Mouse (Mus musculus): Measurements from ENCODE around the gene 4833439L19Rik.
"Not testable (repeated sequence)": the region's sequence is repeated elsewhere in the genome, so short reads cannot be mapped to it uniquely, and the experiment has no call there.

Gene 4833439L19Rik

GRCm38 (mm10) chr13:54565201-54565581 is at the start of gene 4833439L19Rik:
Gene 4833439L19Rik, minus strand, starts transcription at chr13:54565435.
- peak; percentile 83 to 88 for DNase-seq (ENCODE audit: low spot score in 2 of 2)

- not testable (repeated sequence) for DNase-seq (ENCODE audit: low spot score in 2 of 2)
Measured at GRCm38 (mm10) chr13:54613141-54613540, 47.9 kb upstream of the 4833439L19Rik start.

DNA sequence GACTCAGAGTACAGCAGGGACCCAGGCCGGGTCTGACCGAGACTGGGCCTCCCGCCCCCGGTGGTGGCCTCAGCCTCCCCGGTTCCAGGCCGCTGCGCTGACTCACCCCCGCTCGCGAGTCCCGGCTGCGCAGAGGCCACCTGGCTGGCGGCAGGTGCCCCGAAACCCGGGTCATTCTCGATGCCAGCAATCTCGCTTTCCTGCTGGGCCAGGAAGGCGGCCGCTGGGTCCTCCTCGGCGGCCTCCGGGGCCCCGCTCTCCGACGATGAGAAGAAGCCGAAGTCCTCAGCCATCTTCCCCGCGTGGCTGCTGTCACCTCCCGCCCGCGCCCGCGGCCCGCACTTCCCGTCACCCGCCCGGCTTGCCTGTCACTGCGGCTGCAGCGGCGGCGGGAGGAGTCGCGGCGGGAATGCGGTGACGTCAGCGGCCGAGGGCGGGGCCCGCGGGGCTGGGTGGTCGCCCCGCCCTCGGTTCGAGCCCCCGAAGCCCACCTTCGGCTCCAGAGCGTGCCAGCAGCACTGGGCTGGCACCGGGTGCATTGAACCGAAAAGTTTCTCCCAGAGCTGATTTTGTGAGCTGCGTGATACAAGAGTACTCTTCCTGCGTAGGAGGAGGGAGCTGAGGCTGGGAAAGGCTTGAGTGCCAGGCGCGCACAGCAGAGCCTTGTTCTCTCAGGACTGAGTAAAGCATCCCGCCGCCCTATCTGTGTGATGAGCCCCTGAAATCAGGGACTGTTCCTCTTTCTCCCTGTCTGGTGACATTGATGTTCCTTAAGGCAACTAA is 45.9 kb upstream of the 4833439L19Rik start, which contains the start of gene Cltb:
Gene Cltb, minus strand, starts transcription at position 373 of the 783 bp plus-strand sequence.
- peak; percentile 79 to 89 for DNase-seq (ENCODE audit: low spot score in 2 of 2)

DNA sequence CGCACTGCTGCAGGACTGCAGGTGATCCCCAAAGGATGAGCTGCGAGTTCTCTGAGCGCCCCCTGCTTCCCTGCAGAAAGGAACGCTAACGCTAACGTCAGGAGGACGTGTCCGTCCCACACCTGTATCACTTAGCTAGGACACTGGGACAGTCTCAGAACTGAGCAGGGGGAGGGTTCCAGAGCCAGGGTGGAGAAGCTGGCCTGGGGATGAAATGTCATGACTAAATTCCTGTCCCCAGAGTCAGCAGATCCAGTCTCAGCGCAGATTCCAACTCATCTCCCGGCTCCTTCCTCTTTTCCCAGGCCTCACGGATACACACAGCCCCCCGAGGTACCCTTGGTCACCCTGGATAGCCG is 45.4 kb upstream of the 4833439L19Rik start:
- DNase-seq (ENCODE audit: low spot score in 2 of 2) = no peak

DNA sequence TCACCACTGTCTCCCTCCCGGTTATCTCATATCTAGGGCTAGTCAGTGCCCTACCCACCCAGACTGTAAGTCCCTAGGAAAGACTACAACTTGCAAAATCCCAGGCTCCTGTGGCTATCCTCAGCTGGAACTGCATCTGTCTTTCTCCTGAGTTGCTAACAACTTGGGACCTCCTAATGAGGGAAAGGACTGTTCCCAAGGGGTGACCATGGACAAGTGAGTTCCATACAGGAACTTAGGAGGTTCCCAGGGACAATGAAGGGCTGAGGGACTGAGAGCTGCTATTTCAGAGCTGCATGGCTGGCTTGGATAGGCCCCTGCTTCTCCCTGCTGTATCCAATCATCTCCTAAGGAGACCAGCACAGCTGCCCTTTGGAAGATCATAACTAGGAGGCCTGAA is 44.1 kb upstream of the 4833439L19Rik start:
- no peak for DNase-seq (ENCODE audit: low spot score in 2 of 2)

- peak in 1 of 2 experiments; percentile 26 for DNase-seq (ENCODE audit: low spot score in 2 of 2)
Measured at GRCm38 (mm10) chr13:54608666-54609065, 43.4 kb upstream of the 4833439L19Rik start.

GRCm38 (mm10) chr13:54608002-54608401 is 42.8 kb upstream of the 4833439L19Rik start:
- no peak for DNase-seq (ENCODE audit: low spot score in 2 of 2)

DNA sequence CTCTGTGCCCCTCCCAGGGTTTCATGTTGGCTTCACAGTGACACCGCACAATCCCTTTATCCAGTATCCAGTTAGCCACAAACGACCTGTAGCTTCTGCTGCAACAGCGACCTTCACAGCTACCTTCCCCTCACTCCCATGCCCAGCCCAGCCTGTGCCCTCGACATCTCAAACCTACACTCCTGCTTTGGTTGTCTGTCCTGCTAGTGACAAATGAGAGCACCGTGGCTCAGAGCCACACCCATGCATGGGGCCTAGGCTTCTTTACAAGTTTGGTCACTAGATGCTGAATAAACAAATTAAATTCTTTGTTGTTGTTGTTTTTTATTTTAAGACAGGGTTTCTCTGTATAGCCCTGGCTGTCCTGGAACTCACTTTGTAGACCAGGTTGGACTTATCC is 42.0 kb upstream of the 4833439L19Rik start:
- no peak for DNase-seq (ENCODE audit: low spot score in 2 of 2)

DNA sequence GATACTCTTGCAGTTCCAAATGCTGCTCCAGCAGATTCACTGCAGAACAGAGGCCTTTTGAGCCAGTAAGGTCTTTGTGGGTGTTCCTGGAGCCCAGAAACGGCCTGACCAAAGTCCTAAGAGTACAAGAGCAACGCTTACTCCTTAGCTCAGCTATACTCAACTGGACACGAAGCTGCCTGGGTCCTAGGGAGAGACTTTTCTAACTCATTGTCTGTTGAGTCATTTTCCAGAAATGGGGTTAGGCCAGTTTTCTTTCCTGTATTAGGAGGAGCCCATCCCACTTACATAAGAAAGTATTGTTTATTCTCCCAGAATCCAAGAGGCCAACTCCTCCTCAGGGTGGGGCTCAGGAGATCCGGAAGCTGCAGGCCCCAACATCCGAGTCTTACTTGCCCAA is 40.2 kb upstream of the 4833439L19Rik start:
- no peak for DNase-seq (ENCODE audit: low spot score in 2 of 2)

DNA sequence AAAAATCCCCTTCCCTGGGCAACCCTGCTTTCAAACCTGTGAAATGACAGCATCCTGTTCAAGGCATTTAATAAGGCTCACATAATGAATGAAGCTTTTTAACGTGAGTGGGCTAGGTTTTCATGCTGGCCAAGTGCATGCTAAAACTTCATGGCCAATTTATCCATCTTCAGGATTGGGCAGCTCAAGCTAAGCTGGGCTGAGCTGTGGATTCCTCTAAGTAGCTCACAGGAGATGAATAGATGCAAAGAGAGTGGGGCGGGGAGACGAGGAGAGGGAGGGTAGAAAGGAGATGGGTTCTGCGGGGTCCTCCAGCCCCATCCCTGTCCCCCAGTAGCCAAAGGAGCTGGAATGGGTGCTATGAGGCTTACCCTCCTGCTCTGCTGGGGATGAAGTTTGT is 39.0 kb upstream of the 4833439L19Rik start:
- DNase-seq (ENCODE audit: low spot score in 2 of 2) = no peak

DNA sequence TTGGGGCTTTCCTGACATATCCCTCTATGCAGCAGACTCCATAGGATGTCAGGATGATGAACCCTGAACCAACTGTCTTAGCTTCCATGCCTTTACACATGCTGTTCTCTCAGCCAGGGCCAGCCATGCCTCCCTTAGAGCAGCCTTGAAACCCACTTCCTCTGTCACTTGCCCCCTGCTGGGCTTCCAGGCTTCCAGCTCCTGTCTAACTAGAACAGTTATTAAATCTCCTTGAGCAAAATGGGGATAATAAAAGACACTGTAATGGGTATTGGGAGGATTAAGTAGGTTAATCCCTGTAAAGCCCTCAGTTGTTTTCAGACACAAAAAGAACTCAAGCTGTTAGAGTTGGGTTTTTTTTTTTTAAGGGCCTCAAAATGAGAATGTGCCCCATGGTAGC is 38.3 kb upstream of the 4833439L19Rik start:
- DNase-seq (ENCODE audit: low spot score in 2 of 2) = no peak

DNA sequence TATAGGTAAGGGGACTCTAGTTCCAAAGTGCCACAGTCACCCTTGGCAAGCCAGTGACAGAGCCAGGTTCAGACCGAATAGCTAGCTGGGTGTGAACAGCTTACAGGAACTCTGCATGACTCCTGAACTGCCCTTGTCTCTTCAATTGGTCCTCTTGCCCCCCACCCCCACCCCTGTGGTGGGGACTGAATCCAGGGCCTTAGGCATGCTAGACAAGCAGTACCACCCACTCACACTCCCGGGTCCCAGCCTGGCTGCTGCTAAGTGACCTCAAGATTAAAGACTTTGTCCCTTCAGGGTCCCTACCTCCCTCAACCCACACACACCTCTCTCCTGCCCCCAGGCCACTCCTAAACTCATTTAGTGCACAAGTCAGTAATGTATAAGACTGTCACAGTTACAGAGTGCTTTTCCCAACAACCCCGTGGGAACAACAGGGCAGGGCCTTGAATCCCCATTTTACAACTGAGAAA is 37.4 kb upstream of the 4833439L19Rik start:
- no peak for DNase-seq (ENCODE audit: low spot score in 2 of 2)

- no peak for DNase-seq (ENCODE audit: low spot score in 2 of 2)
Measured at GRCm38 (mm10) chr13:54598622-54599143, 33.4 kb upstream of the 4833439L19Rik start.

GRCm38 (mm10) chr13:54596870-54597269 is 31.6 kb upstream of the 4833439L19Rik start:
- no peak for DNase-seq (ENCODE audit: low spot score in 2 of 2)

- DNase-seq (ENCODE audit: low spot score in 2 of 2) = no peak
Measured at GRCm38 (mm10) chr13:54596107-54596690, 31.0 kb upstream of the 4833439L19Rik start.

DNA sequence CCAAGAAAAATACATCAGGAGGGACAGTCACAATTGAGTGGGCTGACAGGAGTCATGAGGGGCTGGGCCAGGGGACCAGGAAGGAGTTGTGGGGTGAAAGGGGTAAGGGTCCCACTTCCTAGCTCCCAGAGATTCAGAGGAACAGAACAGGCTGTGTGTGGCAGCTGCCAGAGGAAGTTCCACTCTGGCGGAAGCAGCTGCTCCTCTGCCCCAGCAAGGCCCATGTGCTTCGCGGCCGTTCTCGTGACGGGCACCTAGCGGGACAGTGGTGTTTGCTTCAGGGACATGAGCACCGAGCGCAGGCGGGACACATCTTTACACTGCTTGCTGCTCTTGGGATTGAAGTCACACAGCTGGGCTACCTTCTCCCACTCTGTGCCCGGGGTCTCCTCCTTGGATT is 28.4 kb upstream of the 4833439L19Rik start:
- DNase-seq (ENCODE audit: low spot score in 2 of 2) = no peak

DNA sequence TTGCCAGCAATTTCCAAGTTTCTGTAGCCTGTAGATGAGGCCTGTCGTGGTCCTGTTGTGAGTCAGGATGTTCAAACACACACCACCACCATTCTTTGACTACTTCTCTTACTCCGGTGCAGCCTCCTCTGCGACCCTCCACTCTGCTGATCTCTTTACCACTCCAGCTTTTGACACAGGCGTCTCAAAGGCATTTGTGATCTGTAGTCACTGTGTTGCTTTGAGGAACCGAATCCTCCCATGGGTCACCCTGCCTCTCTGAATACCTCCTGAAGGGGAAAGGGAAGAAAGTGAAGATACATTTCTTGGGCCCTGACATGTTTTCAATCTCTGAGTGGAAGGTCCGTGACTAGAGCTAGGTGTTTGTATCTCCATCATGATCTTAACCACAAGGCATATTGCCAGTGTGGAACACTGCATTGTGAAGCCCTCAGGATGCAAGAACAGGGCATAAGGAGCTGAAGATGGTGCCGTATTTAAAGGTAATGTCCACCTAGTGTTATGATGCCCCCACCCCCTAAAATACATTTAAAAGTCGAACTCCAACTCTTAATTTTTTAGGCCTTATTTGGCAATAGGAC is 26.6 kb upstream of the 4833439L19Rik start:
- DNase-seq (ENCODE audit: low spot score in 2 of 2) = no peak

DNA sequence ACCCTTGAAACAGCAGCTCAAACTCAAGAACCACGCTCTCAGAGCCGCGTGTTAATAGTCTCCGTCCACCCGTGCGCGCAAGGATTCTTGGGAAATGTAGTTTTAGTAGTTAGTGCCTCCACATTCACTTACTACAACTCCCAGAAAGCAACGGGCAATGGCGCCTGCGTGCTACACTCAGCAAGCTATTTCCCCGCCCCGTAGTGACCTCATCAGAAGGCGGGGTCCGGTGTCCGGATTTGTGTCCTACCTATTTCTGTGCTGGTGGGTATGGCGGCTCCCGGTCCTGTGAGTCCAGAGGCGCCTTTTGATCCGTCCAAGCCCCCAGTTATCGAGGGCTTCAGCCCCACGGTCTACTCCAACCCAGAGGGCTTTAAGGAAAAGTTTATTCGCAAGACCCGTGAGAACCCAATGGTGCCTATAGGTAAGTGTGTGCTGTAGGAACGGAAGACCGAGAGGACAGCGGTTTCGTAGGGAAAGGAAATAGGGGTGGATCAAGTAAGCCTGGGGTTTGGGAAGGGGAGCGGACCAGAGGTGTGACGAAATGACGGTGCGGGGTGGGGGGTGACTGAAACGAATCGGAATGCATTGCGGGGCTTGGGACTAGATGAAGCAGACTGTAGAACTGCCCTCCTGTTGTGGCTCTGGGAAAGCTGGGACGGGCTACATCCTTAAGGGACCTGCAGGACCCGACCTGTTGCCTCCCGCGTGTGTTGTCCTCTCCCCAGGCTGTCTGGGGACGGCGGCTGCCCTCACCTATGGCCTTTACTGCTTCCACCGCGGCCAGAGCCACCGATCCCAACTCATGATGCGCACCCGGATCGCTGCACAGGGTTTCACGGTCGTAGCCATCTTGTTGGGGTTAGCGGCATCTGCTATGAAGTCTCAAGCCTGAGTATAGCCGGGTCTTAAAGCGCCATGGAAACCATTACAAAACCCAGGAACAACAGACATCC is 25.0 kb upstream of the 4833439L19Rik start, which contains the start of the genes Nop16 and Higd2a:
Gene Nop16, minus strand, starts transcription at position 95 of the 956 bp plus-strand sequence.
Gene Higd2a, plus strand, starts transcription at position 212 of the 956 bp plus-strand sequence.
- peak; percentile 91 to 96 for DNase-seq (ENCODE audit: low spot score in 2 of 2)

GRCm38 (mm10) chr13:54589414-54589995 is 24.3 kb upstream of the 4833439L19Rik start:
- DNase-seq (ENCODE audit: low spot score in 2 of 2) = no peak

DNA sequence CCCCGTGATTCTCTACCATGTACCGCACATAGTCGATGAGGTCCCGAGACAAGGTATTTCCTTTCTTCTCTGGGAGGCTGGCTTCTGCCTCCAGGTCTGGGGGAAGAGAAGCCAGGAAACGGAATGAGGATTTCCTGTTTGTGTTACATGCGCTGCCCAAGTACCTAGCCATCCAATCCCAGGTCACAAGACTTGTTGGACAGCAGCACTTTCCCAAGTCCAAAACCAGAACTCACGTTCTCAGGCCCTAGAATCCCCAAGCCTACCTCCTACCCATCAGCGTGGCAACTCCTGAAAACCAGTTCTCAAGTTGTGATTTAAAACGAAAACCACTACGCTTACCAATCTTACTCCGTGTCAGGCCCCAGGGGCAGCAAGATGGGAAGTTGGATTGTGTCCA is 20.6 kb upstream of the 4833439L19Rik start:
- no peak for DNase-seq (ENCODE audit: low spot score in 2 of 2)

DNA sequence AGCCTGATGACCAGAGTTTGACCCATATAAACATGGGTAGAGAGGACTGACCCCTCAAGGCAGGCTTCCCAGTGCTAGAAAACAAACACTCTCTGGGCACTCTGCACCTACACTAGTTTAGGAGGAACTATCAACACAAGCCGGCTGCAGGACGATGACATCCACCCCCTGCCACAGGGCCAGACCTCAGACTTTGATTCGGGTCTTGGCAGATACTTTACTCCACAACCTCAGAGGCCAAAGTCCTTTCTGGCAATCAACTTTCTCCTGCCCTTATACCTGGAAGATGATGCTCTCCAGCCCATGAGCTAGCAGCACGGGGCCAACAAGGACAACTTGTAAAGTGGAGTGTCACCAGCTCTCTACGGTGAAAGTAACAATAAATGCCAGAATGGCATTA is 17.6 kb upstream of the 4833439L19Rik start:
- DNase-seq (ENCODE audit: low spot score in 2 of 2) = no peak

All from frontal cortex, postnatal 25 days (tissue).